Mouse (Mus musculus) forebrain, postnatal 0 days (tissue): ENCODE data around the gene Gpatch4. TPM values are rescaled to one million over a fixed set of nuclear protein-coding genes. Genes with fewer than 3 reads are reported as not detected.

ENCODE experiments used
- ATAC-seq: fragments of 200-750 bp; cut with Nextera tagmentation; 2 replicates; pipeline ENCODE4 v1.8.0; 2017; ENCODE audit warnings: mild to moderate bottlenecking, moderate library complexity
- DNase-seq: peaks from one replicate; pipeline ENCODE4 v3.0.0-alpha.2; 2015
- H3K27ac ChIP-seq: fragments of 300-500 bp; sonication (generic); 2 replicates; pipeline ENCODE4 v1.5.1; 2014; ENCODE audit warnings: low read depth, mild to moderate bottlenecking, antibody characterized with exemption, low read length, moderate library complexity, mixed read lengths
- H3K27me3 ChIP-seq: fragments of 300-500 bp; sonication (generic); 2 replicates; pipeline ENCODE4 v1.6.1; 2014; ENCODE audit warnings: mild to moderate bottlenecking, low read length, mixed read lengths; ENCODE audit not compliant: insufficient read depth
- H3K36me3 ChIP-seq: fragments of 300-500 bp; sonication (generic); 2 replicates; pipeline ENCODE4 v1.6.1; 2014; ENCODE audit warnings: mild to moderate bottlenecking, moderate library complexity; ENCODE audit not compliant: insufficient read depth
- H3K4me1 ChIP-seq: fragments of 300-500 bp; sonication (generic); 2 replicates; pipeline ENCODE4 v1.6.1; 2014; ENCODE audit warnings: antibody characterized with exemption; ENCODE audit not compliant: insufficient read depth
- H3K4me2 ChIP-seq: fragments of 300-500 bp; sonication (generic); 2 replicates; pipeline ENCODE4 v1.6.1; 2014; ENCODE audit warnings: low read depth, mild to moderate bottlenecking, moderate library complexity
- H3K4me3 ChIP-seq: fragments of 300-500 bp; sonication (generic); 2 replicates; pipeline ENCODE4 v1.5.1; 2014; ENCODE audit warnings: low read depth, low read length, mixed read lengths
- H3K9ac ChIP-seq: fragments of 300-500 bp; sonication (generic); 2 replicates; pipeline ENCODE4 v1.6.1; 2014; ENCODE audit warnings: mild to moderate bottlenecking
- H3K9me3 ChIP-seq: fragments of 300-500 bp; sonication (generic); 2 replicates; pipeline ENCODE4 v1.6.1; 2016; ENCODE audit warnings: low read length
- CTCF ChIP-seq: sonication (generic); IDR thresholded peaks from 2 replicates; pipeline ENCODE4 v1.5.1; 2016; ENCODE audit warnings: antibody characterized with exemption, control low read depth, low read depth
- WGBS: fragments of 180-500 bp; shearing (Covaris S2); extraction: QIAGEN DNeasy Blood & Tissue Kit; methylation state at CpG from one replicate; pipeline ENCODE4 v1.1.7; 2014; 5-methylcytosine and 5-hydroxymethylcytosine counted together
- polyA plus RNA-seq: library from polyadenylated mRNA; unstranded; fragments of >200 nt; fragmentation: Nextera tagmentation; extraction: Ambion mirVana; gene quantifications from 2 replicates; pipeline ENCODE4 v1.2.1, GENCODE M21; 2015
- total RNA-seq: library from RNA; depleted of rRNA; stranded (reverse); fragments of >200 nt; gene quantifications from 2 replicates; pipeline ENCODE4 v1.2.3, GENCODE M21; 2014

Gene Gpatch4
- total and polyA plus RNA-seq, 2 experiments from 2014 or later, result 9.8 to 35.5 TPM

GRCm38 (mm10) chr3:88081345-88082223, 38.7 kb downstream of the Gpatch4 start, which contains the start of gene Iqgap3:
TSS of gene Iqgap3 (plus strand) at chr3:88081971.
- peak; percentile 95 for DNase-seq
- Histone ChIP-seq H3K9ac (peak within 1 kb of the TSS; percentile 41), H3K4me3 (peak within 1 kb of the TSS; percentile 39), H3K4me2 (peak within 1 kb of the TSS; percentile 91), H3K27me3 (no peaks in the 10 kb centered on the region), H3K27ac (peak within 1 kb of the TSS; percentile 42), H3K9me3 (no peaks in the 10 kb centered on the region), H3K4me1 (no peaks in the 10 kb centered on the region), H3K36me3 (no peaks in the 10 kb centered on the region)
- ATAC-seq, result peak; percentile 97
- WGBS, result 21% methylated on average over 33 of the region's 33 CpGs
- TF ChIP-seq CTCF, result no peak

GRCm38 (mm10) chr3:88082224-88082618, 39.3 kb downstream of the Gpatch4 start:
- no peak for ATAC-seq
- Histone ChIP-seq H3K27me3 (no peaks in the 10 kb centered on the region), H3K4me1 (no peaks in the 10 kb centered on the region), H3K36me3 (no peaks in the 10 kb centered on the region), H3K9me3 (no peaks in the 10 kb centered on the region), H3K27ac (no peak overlapping the region), H3K9ac (no peak overlapping the region), H3K4me2 (peak overlapping the region; percentile 91), H3K4me3 (peak overlapping the region; percentile 39)
- no peak for DNase-seq
- TF ChIP-seq CTCF, result no peak
- WGBS, result under 1% methylated on average over 13 of the region's 13 CpGs

GRCm38 (mm10) chr3:88082663-88083062, 39.8 kb downstream of the Gpatch4 start:
- Histone ChIP-seq H3K36me3 (no peaks in the 10 kb centered on the region), H3K27ac (no peak overlapping the region), H3K4me3 (no peak overlapping the region), H3K9ac (no peak overlapping the region), H3K9me3 (no peaks in the 10 kb centered on the region), H3K4me1 (no peaks in the 10 kb centered on the region), H3K27me3 (no peaks in the 10 kb centered on the region), H3K4me2 (peak overlapping the region; percentile 91; the same call in 1 of the 2 replicates)
- DNase-seq (no peak), ATAC-seq (no peak)
- TF ChIP-seq CTCF, result no peak
- WGBS, result 3% methylated on average over 4 of the region's 4 CpGs

- Histone ChIP-seq H3K4me2 (no peak overlapping the region), H3K27ac (no peak overlapping the region), H3K27me3 (no peaks in the 10 kb centered on the region), H3K4me1 (no peaks in the 10 kb centered on the region), H3K4me3 (no peak overlapping the region), H3K9me3 (no peaks in the 10 kb centered on the region), H3K36me3 (no peaks in the 10 kb centered on the region), H3K9ac (no peak overlapping the region)
- WGBS, result 93% methylated on average over 2 of the region's 2 CpGs
- no peak for TF ChIP-seq CTCF
- no peak for DNase-seq
- no peak for ATAC-seq
Measured at GRCm38 (mm10) chr3:88084001-88084400, 41.1 kb downstream of the Gpatch4 start.

- H3K4me1 ChIP-seq, result no peaks in the 10 kb centered on the region
- H3K9me3 ChIP-seq, result no peaks in the 10 kb centered on the region
- H3K4me3 ChIP-seq, result no peak overlapping the region
- no peaks in the 10 kb centered on the region for H3K27me3 ChIP-seq
- H3K4me2 ChIP-seq, result no peak overlapping the region
- WGBS, result 84% methylated on average over 6 of the region's 9 CpGs
- no peak overlapping the region for H3K27ac ChIP-seq
- no peak for DNase-seq
- H3K9ac ChIP-seq, result no peak overlapping the region
- H3K36me3 ChIP-seq, result no peaks in the 10 kb centered on the region
- no peak for TF ChIP-seq CTCF
- ATAC-seq, result no peak
Measured at GRCm38 (mm10) chr3:88085459-88085858, 42.6 kb downstream of the Gpatch4 start.

- H3K36me3 ChIP-seq, result no peaks in the 10 kb centered on the region
- H3K4me3 ChIP-seq, result no peak overlapping the region
- ATAC-seq (no peak), DNase-seq (peak; percentile 41)
- H3K9ac ChIP-seq, result no peak overlapping the region
- no peak overlapping the region for H3K27ac ChIP-seq
- WGBS, result 86% methylated on average over 1 of the region's 1 CpGs
- peak; percentile 79 for TF ChIP-seq CTCF
- no peak overlapping the region for H3K4me2 ChIP-seq
- H3K4me1 ChIP-seq, result no peaks in the 10 kb centered on the region
- no peaks in the 10 kb centered on the region for H3K27me3 ChIP-seq
- H3K9me3 ChIP-seq, result no peaks in the 10 kb centered on the region
Measured at GRCm38 (mm10) chr3:88087688-88088087, 44.8 kb downstream of the Gpatch4 start.

GRCm38 (mm10) chr3:88090106-88090505, 47.2 kb downstream of the Gpatch4 start:
- no peak overlapping the region for H3K27ac ChIP-seq
- H3K4me3 ChIP-seq, result no peak overlapping the region
- DNase-seq (no peak), ATAC-seq (no peak)
- H3K27me3 ChIP-seq, result no peaks in the 10 kb centered on the region
- WGBS, result 94% methylated on average over 7 of the region's 7 CpGs
- H3K36me3 ChIP-seq, result no peaks in the 10 kb centered on the region
- H3K4me2 ChIP-seq, result no peak overlapping the region
- no peak overlapping the region for H3K9ac ChIP-seq
- H3K9me3 ChIP-seq, result no peaks in the 10 kb centered on the region
- no peaks in the 10 kb centered on the region for H3K4me1 ChIP-seq
- TF ChIP-seq CTCF, result no peak
